Mouse (Mus musculus): ENCODE data around the gene Uvssa.
"Not testable (repeated sequence)": the region's sequence is repeated elsewhere in the genome, so short reads cannot be mapped to it uniquely, and the experiment has no call there.

The Uvssa gene

GRCm38 (mm10) chr5:33378302-33378854, at the start of gene Uvssa:
Gene Uvssa, plus strand, starts transcription at chr5:33378549.
- peak; percentile 100 for DNase-seq (ENCODE audit: low read depth, low spot score)

DNA sequence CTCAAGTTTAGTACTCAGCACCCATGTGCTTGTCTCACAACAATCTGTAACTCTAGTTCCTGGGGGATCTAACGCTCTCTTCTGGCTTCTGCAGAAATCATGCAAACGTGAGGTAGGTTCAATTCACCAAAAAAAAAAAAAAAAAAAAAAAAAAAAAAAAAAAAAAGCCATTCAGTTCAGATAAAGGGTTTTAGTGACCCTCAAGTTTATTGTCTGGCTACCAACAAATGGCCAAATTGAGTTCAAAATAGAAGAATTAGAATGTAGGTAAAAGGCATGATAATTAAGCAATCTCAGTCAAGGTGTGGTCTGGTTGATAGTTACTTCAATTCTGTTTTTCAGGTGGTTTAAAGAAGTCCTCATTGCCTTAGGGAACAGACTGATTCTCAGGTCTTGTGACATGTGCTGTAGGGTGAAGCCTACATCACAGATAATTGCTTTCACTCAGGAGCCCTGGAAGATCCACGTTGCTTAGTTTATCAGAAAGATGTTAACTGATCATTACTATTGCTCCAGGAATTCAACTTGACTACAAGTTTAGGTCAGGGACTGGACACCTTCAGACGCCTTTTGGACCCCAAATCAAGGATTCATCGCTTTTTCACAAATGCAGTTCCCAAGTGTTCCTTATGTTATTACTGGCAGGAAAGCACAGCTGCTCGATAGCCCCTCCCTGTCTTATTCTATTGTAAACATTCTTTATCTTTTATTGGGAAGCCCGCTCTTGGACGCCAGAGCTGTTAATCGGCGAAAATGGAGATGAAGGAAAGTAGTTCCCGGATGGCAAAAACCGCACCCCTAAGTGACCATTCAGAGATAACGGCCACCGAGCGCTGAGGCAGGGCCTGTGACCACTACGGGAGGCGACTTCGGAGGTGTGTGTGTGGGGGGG, 43.7 kb upstream of the Uvssa start:
- no peak for DNase-seq (ENCODE audit: low read depth, low spot score)

DNA sequence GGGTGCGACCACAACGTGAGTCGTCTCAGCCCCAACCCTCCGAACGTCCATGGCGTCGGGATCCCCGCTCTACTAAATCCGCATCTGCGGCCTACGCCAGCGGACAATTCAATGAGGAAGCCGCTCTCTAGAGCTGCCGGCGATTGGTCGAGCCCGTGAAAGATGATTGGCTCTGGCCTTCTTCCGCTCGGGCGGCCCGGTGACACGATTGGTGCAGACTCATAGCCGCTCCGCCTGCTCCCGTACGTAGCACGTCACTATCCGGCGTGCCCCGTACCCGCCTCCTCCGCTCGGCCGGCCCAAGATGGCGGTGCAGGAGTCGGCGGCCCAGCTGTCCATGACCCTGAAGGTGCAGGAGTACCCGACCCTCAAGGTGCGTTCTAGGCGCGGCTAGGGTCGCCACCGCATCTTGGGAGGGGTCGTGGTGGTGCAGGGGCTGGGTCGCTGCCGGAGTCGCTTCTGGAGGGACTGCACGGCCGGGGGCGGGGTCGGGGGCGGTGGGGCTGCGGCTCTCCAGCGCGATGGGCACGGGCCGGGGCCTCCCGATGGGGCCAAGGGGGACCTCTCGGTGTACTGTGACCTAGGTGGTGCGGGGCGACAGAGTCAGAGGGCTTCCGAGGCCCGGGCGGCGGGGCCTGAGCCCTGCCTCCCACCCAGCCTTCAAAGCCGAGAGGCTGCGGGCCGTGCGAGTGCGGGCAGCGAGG, 42.9 kb upstream of the Uvssa start, which contains the start of gene Maea:
Gene Maea (plus strand): TSS at position 237 of the 704 bp plus-strand sequence.
- peak; percentile 99 for DNase-seq (ENCODE audit: low read depth, low spot score)

GRCm38 (mm10) chr5:33335977-33336360, 42.4 kb upstream of the Uvssa start:
- no peak for DNase-seq (ENCODE audit: low read depth, low spot score)

DNA sequence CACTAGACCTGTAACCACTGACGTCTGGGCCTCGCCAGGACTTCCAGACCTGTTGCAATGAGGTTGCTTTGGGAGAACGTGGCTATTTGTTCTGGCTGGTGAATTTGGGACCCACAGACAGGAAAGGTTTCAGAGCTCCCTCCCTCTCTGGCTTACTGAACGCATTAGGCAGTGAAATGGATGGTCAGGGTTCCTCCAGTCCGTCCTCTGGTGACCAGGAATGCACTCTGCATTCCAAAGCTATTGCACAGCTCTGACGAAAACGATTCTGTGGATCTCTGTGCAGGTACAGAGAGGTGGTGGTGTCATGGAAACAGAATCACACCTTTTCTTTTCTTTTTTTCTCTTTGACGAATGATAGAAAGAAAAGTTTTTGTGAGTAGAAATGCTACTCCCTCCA, 41.1 kb upstream of the Uvssa start:
- no peak for DNase-seq (ENCODE audit: low read depth, low spot score)

- no peak for DNase-seq (ENCODE audit: low read depth, low spot score)
Observed at GRCm38 (mm10) chr5:33341165-33341564, 37.2 kb upstream of the Uvssa start.

DNA sequence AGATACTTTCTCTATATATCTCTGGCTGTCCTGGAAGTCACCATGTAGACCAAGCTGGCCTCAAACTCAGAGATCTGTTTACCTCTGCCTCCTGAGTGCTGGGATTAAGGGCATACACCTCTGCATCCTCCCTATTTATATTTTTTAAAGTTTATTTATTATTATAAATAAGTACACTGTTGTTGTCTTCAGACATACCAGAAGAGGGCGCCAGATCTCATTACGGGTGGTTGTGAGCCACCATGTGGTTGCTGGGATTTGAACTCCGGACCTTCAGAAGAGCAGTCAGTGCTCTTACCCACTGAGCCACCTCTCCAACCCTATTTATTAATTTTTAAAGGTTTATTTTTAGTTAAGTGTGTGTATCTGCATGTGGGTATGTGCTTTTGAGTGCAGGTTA, 36.1 kb upstream of the Uvssa start:
- not testable (repeated sequence) for DNase-seq (ENCODE audit: low read depth, low spot score)

GRCm38 (mm10) chr5:33342821-33343220, 35.5 kb upstream of the Uvssa start:
- no peak for DNase-seq (ENCODE audit: low read depth, low spot score)

- no peak for DNase-seq (ENCODE audit: low read depth, low spot score)
Observed at GRCm38 (mm10) chr5:33343571-33343970, 34.8 kb upstream of the Uvssa start.

GRCm38 (mm10) chr5:33344070-33344469, 34.3 kb upstream of the Uvssa start:
- no peak for DNase-seq (ENCODE audit: low read depth, low spot score)

GRCm38 (mm10) chr5:33347620-33348019, 30.7 kb upstream of the Uvssa start:
- no peak for DNase-seq (ENCODE audit: low read depth, low spot score)

DNA sequence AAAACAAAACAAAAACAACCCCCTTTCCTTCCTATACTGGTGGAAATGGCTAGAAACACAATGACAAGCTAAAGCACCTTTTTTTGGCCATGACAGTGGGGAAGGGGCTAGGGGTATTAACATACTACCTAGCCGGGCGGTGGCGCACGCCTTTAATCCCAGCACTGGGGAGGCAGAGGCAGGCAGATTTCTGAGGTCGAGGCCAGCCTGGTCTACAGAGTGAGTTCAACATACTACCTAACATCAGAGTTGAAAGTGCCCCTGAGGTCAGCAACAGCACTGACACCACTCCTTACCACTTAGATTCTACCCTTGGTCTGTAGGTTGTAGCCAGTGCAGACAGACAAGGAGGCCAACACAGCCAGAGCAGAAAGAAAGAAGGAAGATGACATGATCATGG, 29.1 kb upstream of the Uvssa start:
- no peak for DNase-seq (ENCODE audit: low read depth, low spot score)

- DNase-seq (ENCODE audit: low read depth, low spot score) = no peak
Observed at GRCm38 (mm10) chr5:33349706-33350105, 28.6 kb upstream of the Uvssa start.

GRCm38 (mm10) chr5:33351556-33352272, 26.6 kb upstream of the Uvssa start:
- DNase-seq (ENCODE audit: low read depth, low spot score) = no peak

- no peak for DNase-seq (ENCODE audit: low read depth, low spot score)
Observed at GRCm38 (mm10) chr5:33352273-33352645, 26.1 kb upstream of the Uvssa start.

DNA sequence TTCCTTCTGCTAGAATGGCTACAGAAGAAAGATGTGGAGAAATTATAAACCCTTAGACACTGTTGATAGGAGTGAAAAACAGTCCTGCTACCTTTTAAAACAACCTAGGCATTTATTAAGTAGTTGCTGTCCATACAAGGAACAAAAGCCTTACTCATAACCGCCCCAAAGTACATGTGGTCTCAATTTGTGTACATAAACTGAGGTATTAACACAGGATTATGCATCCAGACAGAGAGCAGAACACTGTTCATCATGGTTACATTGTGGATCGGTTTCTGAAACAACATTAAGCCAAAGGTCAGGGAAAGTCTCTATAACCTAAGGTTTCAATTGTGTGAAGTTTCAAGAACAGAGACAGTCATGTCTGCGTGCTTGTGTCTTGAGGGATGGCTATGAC, 25.3 kb upstream of the Uvssa start:
- DNase-seq (ENCODE audit: low read depth, low spot score) = no peak

DNA sequence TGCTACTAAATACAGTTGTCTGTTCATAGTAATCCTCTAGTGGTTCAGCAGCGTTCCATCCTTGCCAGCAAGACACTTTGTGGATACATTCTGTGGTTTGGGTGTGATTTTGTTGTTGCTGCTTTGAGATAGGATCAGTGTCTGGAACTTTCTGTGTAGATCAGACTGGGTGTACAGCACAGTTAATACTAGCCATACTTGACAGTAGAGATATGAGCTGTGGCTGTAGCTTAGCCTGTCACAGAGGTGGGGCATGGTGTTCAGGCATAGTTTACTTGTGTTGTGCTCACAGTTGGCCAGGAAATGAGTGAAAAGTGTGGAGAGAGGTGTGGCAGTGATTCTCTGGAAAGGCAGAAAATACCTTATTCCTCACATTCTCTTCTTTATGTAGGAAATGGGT, 20.9 kb upstream of the Uvssa start:
- no peak for DNase-seq (ENCODE audit: low read depth, low spot score)

GRCm38 (mm10) chr5:33358467-33358866, 19.9 kb upstream of the Uvssa start:
- peak; percentile 25 for DNase-seq (ENCODE audit: low read depth, low spot score)

DNA sequence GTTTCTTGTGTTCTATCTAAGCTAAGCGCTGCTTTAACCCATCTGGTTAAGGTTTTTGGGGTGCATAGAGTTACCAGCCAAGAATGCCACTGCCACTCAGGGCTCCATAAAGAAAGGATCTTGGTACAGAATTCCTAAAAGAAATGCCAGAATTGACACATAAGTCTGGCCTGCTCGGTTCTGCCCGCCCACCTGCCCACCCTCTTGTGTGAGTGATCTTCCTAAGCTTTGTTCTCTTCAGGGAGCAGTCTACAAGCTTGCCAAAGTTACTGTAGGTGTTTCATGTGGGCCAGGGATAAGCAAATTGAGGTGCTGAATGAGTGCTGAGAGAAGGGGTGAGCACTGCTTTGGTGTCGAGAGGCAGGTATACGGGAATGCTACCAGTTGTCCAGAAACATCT, 15.1 kb upstream of the Uvssa start:
- DNase-seq (ENCODE audit: low read depth, low spot score) = peak; percentile 69

GRCm38 (mm10) chr5:33368651-33369050, 9.7 kb upstream of the Uvssa start:
- DNase-seq (ENCODE audit: low read depth, low spot score) = peak; percentile 25

- DNase-seq (ENCODE audit: low read depth, low spot score) = peak; percentile 78
Observed at GRCm38 (mm10) chr5:33371137-33371536, 7.2 kb upstream of the Uvssa start.

- DNase-seq (ENCODE audit: low read depth, low spot score) = no peak
Observed at GRCm38 (mm10) chr5:33371668-33372067, 6.7 kb upstream of the Uvssa start.

Data from brain, adult 2 months (tissue).